Mouse (Mus musculus) MEL (cell line): Measurements from ENCODE around the gene Atxn7l1. TPM values are rescaled to one million over a fixed set of nuclear protein-coding genes. Genes with fewer than 3 reads are reported as not detected.

Source experiments
- DNase-seq: peaks from one replicate; pipeline ENCODE4 v3.0.0; 2011; ENCODE audit warnings: low read depth, low spot score
- H3K27ac ChIP-seq: 2 replicates; pipeline ENCODE4 v1.5.1; 2012; ENCODE audit warnings: low read depth, mild to moderate bottlenecking, control low read depth, low read length, moderate library complexity; ENCODE audit not compliant: control insufficient read depth
- H3K27me3 ChIP-seq, 2 experiments: fragments of 150-350 bp in 1 of 2; sonication (generic) in 1 of 2; 2 replicates each; pipeline ENCODE4 v1.6.1; 2012; ENCODE audit warnings: low read length in 2 of 2, mild to moderate bottlenecking in 2 of 2, improper control_type of control experiment in 1 of 2, moderate library complexity in 1 of 2; ENCODE audit not compliant: insufficient read depth in 2 of 2, control insufficient read depth in 1 of 2
- H3K36me3 ChIP-seq, 2 experiments: 2 replicates each; pipeline ENCODE4 v1.6.1; 2012 to 2014; ENCODE audit warnings: low read length in 2 of 2, improper control_type of control experiment in 1 of 2, inconsistent platforms in 1 of 2, mild to moderate bottlenecking in 1 of 2; ENCODE audit not compliant: insufficient read depth in 2 of 2, control insufficient read depth in 1 of 2
- H3K4me1 ChIP-seq, 2 experiments: fragments of 150-350 bp in 1 of 2; sonication (generic) in 1 of 2; 2 replicates each; pipeline ENCODE4 v1.6.1; 2012; ENCODE audit warnings: low read length in 2 of 2, improper control_type of control experiment in 1 of 2, mild to moderate bottlenecking in 1 of 2; ENCODE audit not compliant: insufficient read depth in 2 of 2, control insufficient read depth in 1 of 2
- H3K4me3 ChIP-seq, 2 experiments: fragments of 150-350 bp in 1 of 2; sonication (generic) in 1 of 2; 2 replicates each; pipeline ENCODE4 v1.5.1; 2012; ENCODE audit warnings: low read depth in 2 of 2, low read length in 2 of 2, mild to moderate bottlenecking in 2 of 2, moderate library complexity in 2 of 2, control low read depth in 1 of 2, improper control_type of control experiment in 1 of 2; ENCODE audit not compliant: control insufficient read depth in 1 of 2, insufficient read depth in 1 of 2
- H3K79me2 ChIP-seq: 2 replicates; pipeline ENCODE4 v1.6.1; 2012; ENCODE audit warnings: mild to moderate bottlenecking, low read length, moderate library complexity; ENCODE audit not compliant: control insufficient read depth, poor library complexity, insufficient read depth
- H3K9ac ChIP-seq: 2 replicates; pipeline ENCODE4 v1.6.1; 2012; ENCODE audit warnings: low read depth, mild to moderate bottlenecking, control low read depth, low read length, moderate library complexity; ENCODE audit not compliant: control insufficient read depth, poor library complexity, severe bottlenecking
- H3K9me3 ChIP-seq: fragments of 150-350 bp; sonication (generic); replicated peaks from 2 replicates; pipeline ENCODE4 v1.6.1; 2012; ENCODE audit warnings: mild to moderate bottlenecking, low read length, improper control_type of control experiment, moderate library complexity; ENCODE audit not compliant: insufficient read depth
- BHLHE40 ChIP-seq: IDR thresholded peaks from 2 replicates; pipeline ENCODE4 v1.6.1; 2012; ENCODE audit warnings: low read depth, mild to moderate bottlenecking, inconsistent platforms, low read length, improper control_type of control experiment, borderline replicate concordance
- CHD1 ChIP-seq: IDR thresholded peaks from 2 replicates; pipeline ENCODE4 v1.6.1; 2012; ENCODE audit warnings: low read depth, mild to moderate bottlenecking, inconsistent platforms, low read length, improper control_type of control experiment
- CHD2 ChIP-seq: IDR thresholded peaks from 2 replicates; pipeline ENCODE4 v1.6.1; 2011; ENCODE audit warnings: low read length, improper control_type of control experiment
- ELF1 ChIP-seq: IDR thresholded peaks from 2 replicates; pipeline ENCODE4 v1.6.1; 2014; ENCODE audit warnings: low read depth, mild to moderate bottlenecking, inconsistent platforms, low read length, improper control_type of control experiment, moderate library complexity
- EP300 ChIP-seq, 2 experiments: IDR thresholded peaks; 2 replicates each; pipeline ENCODE4 v1.6.1; 2011; ENCODE audit warnings: improper control_type of control experiment in 2 of 2, low read length in 2 of 2, low read depth in 1 of 2, mild to moderate bottlenecking in 1 of 2
- ETS1 ChIP-seq: IDR thresholded peaks from 2 replicates; pipeline ENCODE4 v1.6.1; 2012; ENCODE audit warnings: low read depth, mild to moderate bottlenecking, inconsistent platforms, low read length, improper control_type of control experiment, moderate library complexity
- GATA1 ChIP-seq: IDR thresholded peaks from 2 replicates; pipeline ENCODE4 v1.6.1; 2011; ENCODE audit warnings: low read depth, low read length, improper control_type of control experiment
- HCFC1 ChIP-seq: IDR thresholded peaks from 2 replicates; pipeline ENCODE4 v1.6.1; 2012; ENCODE audit warnings: low read depth, mild to moderate bottlenecking, inconsistent platforms, low read length, improper control_type of control experiment, moderate library complexity
- JUND ChIP-seq: IDR thresholded peaks from 2 replicates; pipeline ENCODE4 v1.6.1; 2011; ENCODE audit warnings: low read depth, mild to moderate bottlenecking, improper control_type of control experiment, low read length
- KAT2A ChIP-seq: conservative IDR thresholded peaks from 2 replicates; pipeline ENCODE4 v1.6.1; 2012; ENCODE audit warnings: low read depth, low read length, improper control_type of control experiment, inconsistent platforms
- MAFK ChIP-seq: IDR thresholded peaks from 2 replicates; pipeline ENCODE4 v1.6.1; 2011; ENCODE audit warnings: low read depth, mild to moderate bottlenecking, low read length, improper control_type of control experiment, borderline replicate concordance
- MAX ChIP-seq: IDR thresholded peaks from 2 replicates; pipeline ENCODE4 v1.6.1; 2011; ENCODE audit warnings: low read length, improper control_type of control experiment
- MAZ ChIP-seq: IDR thresholded peaks from 2 replicates; pipeline ENCODE4 v1.6.1; 2012; ENCODE audit warnings: low read depth, mild to moderate bottlenecking, inconsistent platforms, low read length, improper control_type of control experiment
- MEF2A ChIP-seq: IDR thresholded peaks from 2 replicates; pipeline ENCODE4 v1.6.1; 2014; ENCODE audit warnings: low read depth, mild to moderate bottlenecking, inconsistent platforms, low read length, improper control_type of control experiment; ENCODE audit not compliant: poor library complexity, insufficient replicate concordance, severe bottlenecking; ENCODE audit errors: extremely low read depth
- MXI1 ChIP-seq: IDR thresholded peaks from 2 replicates; pipeline ENCODE4 v1.6.1; 2011; ENCODE audit warnings: mild to moderate bottlenecking, low read depth, low read length, improper control_type of control experiment
- NELFE ChIP-seq: IDR thresholded peaks from 2 replicates; pipeline ENCODE4 v1.6.1; 2011; ENCODE audit warnings: low read depth, low read length, improper control_type of control experiment
- NRF1 ChIP-seq: IDR thresholded peaks from 2 replicates; pipeline ENCODE4 v1.6.1; 2014; ENCODE audit warnings: low read depth, mild to moderate bottlenecking, inconsistent platforms, low read length, improper control_type of control experiment, moderate library complexity; ENCODE audit not compliant: poor library complexity, insufficient read depth, severe bottlenecking
- POLR2AphosphoS2 ChIP-seq: IDR thresholded peaks from 2 replicates; pipeline ENCODE4 v1.6.1; 2011; ENCODE audit warnings: low read length, improper control_type of control experiment
- POLR2AphosphoS5 ChIP-seq: IDR thresholded peaks from 2 replicates; pipeline ENCODE4 v1.6.1; 2012; ENCODE audit warnings: low read depth, borderline replicate concordance, mild to moderate bottlenecking, inconsistent platforms, low read length, moderate library complexity, mixed read lengths
- RAD21 ChIP-seq: IDR thresholded peaks from 2 replicates; pipeline ENCODE4 v1.6.1; 2011; ENCODE audit warnings: mild to moderate bottlenecking, low read depth, low read length, improper control_type of control experiment
- RCOR1 ChIP-seq: IDR thresholded peaks from 2 replicates; pipeline ENCODE4 v1.6.1; 2012; ENCODE audit warnings: low read depth, mild to moderate bottlenecking, inconsistent platforms, low read length, improper control_type of control experiment
- SIN3A ChIP-seq: IDR thresholded peaks from 2 replicates; pipeline ENCODE4 v1.6.1; 2012; ENCODE audit warnings: low read length, improper control_type of control experiment, inconsistent platforms
- TAL1 ChIP-seq: IDR thresholded peaks from 2 replicates; pipeline ENCODE4 v1.6.1; 2012; ENCODE audit warnings: mild to moderate bottlenecking, inconsistent platforms, low read length, moderate library complexity, mixed read lengths
- TCF12 ChIP-seq: IDR thresholded peaks from 2 replicates; pipeline ENCODE4 v1.6.1; 2014; ENCODE audit warnings: low read depth, mild to moderate bottlenecking, inconsistent platforms, low read length, improper control_type of control experiment, moderate library complexity
- ZNF384 ChIP-seq: IDR thresholded peaks from 2 replicates; pipeline ENCODE4 v1.6.1; 2012; ENCODE audit warnings: low read depth, mild to moderate bottlenecking, inconsistent platforms, low read length, improper control_type of control experiment
- polyA plus RNA-seq, 2 experiments: library from polyadenylated mRNA; stranded (reverse) in 1 of 2; unstranded in 1 of 2; fragments of >175 nt in 1 of 2; fragments of >200 nt in 1 of 2; gene quantifications; 2 replicates each; pipeline versions ENCODE4 v1.2.1 to v1.2.4; 2012; ENCODE audit warnings: low replicate concordance in 2 of 2, low read depth in 1 of 2; ENCODE audit not compliant: insufficient read length in 2 of 2, insufficient read depth in 1 of 2, missing spikeins in 1 of 2
- total RNA-seq: library from RNA; depleted of rRNA; stranded (reverse); fragments of 300-350 nt; gene quantifications from 2 replicates; pipeline ENCODE4 v1.2.3, GENCODE M21; 2012

The Atxn7l1 gene
- total and polyA plus RNA-seq, 3 experiments = 11.6 to 50.3 TPM; not detected in 1

DNA sequence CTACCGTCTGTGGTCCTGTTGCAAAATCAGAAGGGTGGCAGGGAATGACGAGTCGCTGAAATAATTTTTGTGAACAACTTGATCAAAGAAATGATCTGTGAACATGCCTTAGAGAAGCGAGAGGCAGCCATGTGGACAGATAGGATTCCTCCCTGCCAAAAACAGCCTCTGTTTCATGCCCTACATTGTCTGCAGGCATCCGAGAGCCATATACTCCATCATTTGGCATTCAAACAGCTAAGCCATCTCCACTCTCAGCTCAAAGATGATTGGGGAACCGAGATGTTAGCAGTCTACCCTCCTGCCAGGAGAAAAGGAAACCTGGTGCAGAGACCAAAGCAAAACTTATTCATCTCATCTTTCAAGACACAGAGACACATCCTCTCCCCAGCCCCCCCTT, 193.2 kb downstream of the Atxn7l1 start:
- H3K4me3 ChIP-seq = no peak overlapping the region
- no peak for DNase-seq
- no peaks in the 10 kb centered on the region for H3K27me3 ChIP-seq
- no peaks in the 10 kb centered on the region for H3K79me2 ChIP-seq
- no peak overlapping the region for H3K9ac ChIP-seq
- no peaks in the 10 kb centered on the region for H3K9me3 ChIP-seq
- H3K27ac ChIP-seq = no peak overlapping the region
- H3K4me1 ChIP-seq = peaks cover 25 to 50% of the 10 kb centered on the region in 2 experiments
- H3K36me3 ChIP-seq = peaks cover 29 to 54% of the 10 kb centered on the region in 2 experiments
- TF ChIP-seq NELFE (no peak), ELF1 (no peak), POLR2AphosphoS5 (no peak), MEF2A (no peak), CHD1 (no peak), TAL1 (no peak), KAT2A (no peak), JUND (no peak), MAFK (no peak)

- H3K4me3 ChIP-seq = no peak overlapping the region
- TF ChIP-seq RAD21 (no peak), MAX (0 out of 2 replicates have a peak, but pooled peaks have one; percentile 42), ZNF384 (no peak), EP300 (IDR thresholded peaks at IDR 0.05; ENCODE audit: low read depth in 1 of 2, low read length in 2 of 2) (peak; percentile 68 to 78; a peak in 3 of 4 replicates), SIN3A (peak; percentile 62; the same call in 1 of the 2 replicates), MAFK (no peak), MXI1 (peak; percentile 68; the same call in 1 of the 2 replicates), RCOR1 (peak; percentile 96), NRF1 (no peak), ETS1 (peak; percentile 82), MAZ (peak; percentile 65; the same call in 1 of the 2 replicates), GATA1 (peak; percentile 90), HCFC1 (no peak), POLR2AphosphoS2 (no peak), BHLHE40 (peak; percentile 71; the same call in 1 of the 2 replicates), CHD2 (no peak), TCF12 (peak; percentile 80), TAL1 (peak; percentile 19; the same call in 1 of the 2 replicates)
- peaks cover 29 to 46% of the 10 kb centered on the region in 2 experiments for H3K36me3 ChIP-seq
- H3K9ac ChIP-seq = no peak overlapping the region
- peaks cover 18 to 43% of the 10 kb centered on the region in 2 experiments for H3K4me1 ChIP-seq
- peak; percentile 78 for DNase-seq
- H3K9me3 ChIP-seq = no peaks in the 10 kb centered on the region
- H3K27me3 ChIP-seq = no peaks in the 10 kb centered on the region
- H3K27ac ChIP-seq = no peak overlapping the region
- no peaks in the 10 kb centered on the region for H3K79me2 ChIP-seq
Observed at GRCm38 (mm10) chr12:33341351-33341892, 193.9 kb downstream of the Atxn7l1 start.
